Mouse (Mus musculus): ENCODE measurements around the gene Wdhd1. TPM values are rescaled to one million over a fixed set of nuclear protein-coding genes. Genes with fewer than 3 reads are reported as not detected.

Gene Wdhd1
- polyA plus RNA-seq, 1 experiment from 2014 or later: 22.9 TPM

GRCm38 (mm10) chr14:47276036-47276603, 537 bp downstream of the Wdhd1 start:
- Histone ChIP-seq H3K9me3 (replicated peaks) (no peaks in the 10 kb centered on the region), H3K27me3 (replicated peaks) (no peaks in the 10 kb centered on the region), H3K27ac (ENCODE audit: poor library complexity, severe bottlenecking) (peak overlapping the region; percentile 97), H3K9ac (peak overlapping the region; percentile 89), H3K36me3 (peaks cover 22% of the 10 kb centered on the region), H3K4me3 (peak overlapping the region; percentile 84), H3K4me2 (peak overlapping the region; percentile 80), H3K4me1 (replicated peaks) (peaks cover 11% of the 10 kb centered on the region)
- no peak for ATAC-seq (ENCODE audit: insufficient number of reproducible peaks, low FRiP score)
- WGBS: 1% methylated on average over 22 of the region's 22 CpGs

- Histone ChIP-seq H3K9me3 (replicated peaks) (no peaks in the 10 kb centered on the region), H3K4me2 (peak overlapping the region; percentile 80), H3K27ac (ENCODE audit: poor library complexity, severe bottlenecking) (no peak overlapping the region), H3K27me3 (replicated peaks) (no peaks in the 10 kb centered on the region), H3K9ac (peak overlapping the region; percentile 89), H3K4me1 (replicated peaks) (peaks cover 11% of the 10 kb centered on the region), H3K4me3 (peak overlapping the region; percentile 84), H3K36me3 (peaks cover 27% of the 10 kb centered on the region)
- WGBS: 20% methylated on average over 3 of the region's 3 CpGs
- no peak for ATAC-seq (ENCODE audit: insufficient number of reproducible peaks, low FRiP score)
Measured at GRCm38 (mm10) chr14:47275417-47275816, 1.2 kb downstream of the Wdhd1 start.

GRCm38 (mm10) chr14:47273751-47274150, 2.9 kb downstream of the Wdhd1 start:
- Histone ChIP-seq H3K36me3 (peaks cover 34% of the 10 kb centered on the region), H3K4me3 (no peak overlapping the region), H3K27ac (ENCODE audit: poor library complexity, severe bottlenecking) (no peak overlapping the region), H3K27me3 (replicated peaks) (no peaks in the 10 kb centered on the region), H3K9ac (no peak overlapping the region), H3K4me1 (replicated peaks) (peaks cover 11% of the 10 kb centered on the region), H3K4me2 (no peak overlapping the region), H3K9me3 (replicated peaks) (no peaks in the 10 kb centered on the region)
- no peak for ATAC-seq (ENCODE audit: insufficient number of reproducible peaks, low FRiP score)
- WGBS: 89% methylated on average over 3 of the region's 3 CpGs

GRCm38 (mm10) chr14:47269706-47270105, 7.0 kb downstream of the Wdhd1 start:
- Histone ChIP-seq H3K4me2 (no peak overlapping the region), H3K9me3 (replicated peaks) (no peaks in the 10 kb centered on the region), H3K27ac (ENCODE audit: poor library complexity, severe bottlenecking) (no peak overlapping the region), H3K27me3 (replicated peaks) (no peaks in the 10 kb centered on the region), H3K4me3 (no peak overlapping the region), H3K9ac (no peak overlapping the region), H3K4me1 (replicated peaks) (no peaks in the 10 kb centered on the region), H3K36me3 (peaks cover 63% of the 10 kb centered on the region)
- ATAC-seq (ENCODE audit: insufficient number of reproducible peaks, low FRiP score): no peak
- WGBS: 95% methylated on average over 2 of the region's 2 CpGs

GRCm38 (mm10) chr14:47269056-47269455, 7.6 kb downstream of the Wdhd1 start:
- Histone ChIP-seq H3K36me3 (peaks cover 63% of the 10 kb centered on the region), H3K4me1 (replicated peaks) (no peaks in the 10 kb centered on the region), H3K4me3 (no peak overlapping the region), H3K9ac (no peak overlapping the region), H3K9me3 (replicated peaks) (no peaks in the 10 kb centered on the region), H3K27ac (ENCODE audit: poor library complexity, severe bottlenecking) (no peak overlapping the region), H3K27me3 (replicated peaks) (no peaks in the 10 kb centered on the region), H3K4me2 (no peak overlapping the region)
- over 99% methylated on average over 4 of the region's 4 CpGs for WGBS
- ATAC-seq (ENCODE audit: insufficient number of reproducible peaks, low FRiP score): no peak

GRCm38 (mm10) chr14:47265829-47266228, 10.8 kb downstream of the Wdhd1 start:
- no peaks in the 10 kb centered on the region for H3K9me3 ChIP-seq (replicated peaks)
- WGBS: 89% methylated on average over 8 of the region's 8 CpGs
- H3K27ac ChIP-seq (ENCODE audit: poor library complexity, severe bottlenecking): no peak overlapping the region
- no peak for ATAC-seq (ENCODE audit: insufficient number of reproducible peaks, low FRiP score)
- H3K4me1 ChIP-seq (replicated peaks): no peaks in the 10 kb centered on the region
- H3K4me3 ChIP-seq: no peak overlapping the region
- no peaks in the 10 kb centered on the region for H3K27me3 ChIP-seq (replicated peaks)
- no peak overlapping the region for H3K4me2 ChIP-seq
- peaks cover 56% of the 10 kb centered on the region for H3K36me3 ChIP-seq
- no peak overlapping the region for H3K9ac ChIP-seq

- no peak for ATAC-seq (ENCODE audit: insufficient number of reproducible peaks, low FRiP score)
- Histone ChIP-seq H3K27ac (ENCODE audit: poor library complexity, severe bottlenecking) (no peak overlapping the region), H3K4me1 (replicated peaks) (no peaks in the 10 kb centered on the region), H3K36me3 (peaks cover 57% of the 10 kb centered on the region), H3K9me3 (replicated peaks) (no peaks in the 10 kb centered on the region), H3K4me2 (no peak overlapping the region), H3K9ac (no peak overlapping the region), H3K4me3 (no peak overlapping the region), H3K27me3 (replicated peaks) (no peaks in the 10 kb centered on the region)
- 96% methylated on average over 3 of the region's 3 CpGs for WGBS
Measured at GRCm38 (mm10) chr14:47264866-47265265, 11.8 kb downstream of the Wdhd1 start.

- H3K4me2 ChIP-seq: no peak overlapping the region
- no peaks in the 10 kb centered on the region; the same call in 1 of the 2 replicates for H3K27me3 ChIP-seq (replicated peaks)
- ATAC-seq (ENCODE audit: insufficient number of reproducible peaks, low FRiP score): no peak
- no peaks in the 10 kb centered on the region for H3K4me1 ChIP-seq (replicated peaks)
- H3K36me3 ChIP-seq: peaks cover 50% of the 10 kb centered on the region
- no peak overlapping the region for H3K27ac ChIP-seq (ENCODE audit: poor library complexity, severe bottlenecking)
- WGBS: 84% methylated on average over 6 of the region's 6 CpGs
- H3K4me3 ChIP-seq: no peak overlapping the region
- H3K9me3 ChIP-seq (replicated peaks): no peaks in the 10 kb centered on the region
- no peak overlapping the region for H3K9ac ChIP-seq
Measured at GRCm38 (mm10) chr14:47249839-47250238, 26.8 kb downstream of the Wdhd1 start.

- ATAC-seq (ENCODE audit: insufficient number of reproducible peaks, low FRiP score): no peak
- 44% methylated on average over 4 of the region's 4 CpGs for WGBS
- H3K9ac ChIP-seq: no peak overlapping the region
- no peak overlapping the region for H3K4me2 ChIP-seq
- no peak overlapping the region for H3K4me3 ChIP-seq
- no peak overlapping the region for H3K27ac ChIP-seq (ENCODE audit: poor library complexity, severe bottlenecking)
- peaks cover 18% of the 10 kb centered on the region for H3K4me1 ChIP-seq (replicated peaks)
- H3K36me3 ChIP-seq: peaks cover 52% of the 10 kb centered on the region
- H3K9me3 ChIP-seq (replicated peaks): no peaks in the 10 kb centered on the region
- no peaks in the 10 kb centered on the region; the same call in 1 of the 2 replicates for H3K27me3 ChIP-seq (replicated peaks)
Measured at GRCm38 (mm10) chr14:47242753-47243152, 33.9 kb downstream of the Wdhd1 start.

GRCm38 (mm10) chr14:47241046-47241445, 35.6 kb downstream of the Wdhd1 start:
- Histone ChIP-seq H3K27me3 (replicated peaks) (no peaks in the 10 kb centered on the region; the same call in 1 of the 2 replicates), H3K27ac (ENCODE audit: poor library complexity, severe bottlenecking) (peak overlapping the region; percentile 4; the same call in 1 of the 2 replicates), H3K36me3 (peaks cover 39% of the 10 kb centered on the region), H3K4me1 (replicated peaks) (peaks cover 18% of the 10 kb centered on the region), H3K4me3 (no peak overlapping the region), H3K4me2 (no peak overlapping the region), H3K9ac (no peak overlapping the region), H3K9me3 (replicated peaks) (peaks cover 12% of the 10 kb centered on the region)
- ATAC-seq (ENCODE audit: insufficient number of reproducible peaks, low FRiP score): peak; percentile 4; the same call in 1 of the 2 replicates
- 69% methylated on average over 6 of the region's 6 CpGs for WGBS

GRCm38 (mm10) chr14:47240600-47240999, 36.1 kb downstream of the Wdhd1 start:
- 33% methylated on average over 1 of the region's 1 CpGs for WGBS
- Histone ChIP-seq H3K27ac (ENCODE audit: poor library complexity, severe bottlenecking) (peak overlapping the region; percentile 47), H3K9me3 (replicated peaks) (peaks cover 12% of the 10 kb centered on the region), H3K9ac (no peak overlapping the region), H3K4me2 (no peak overlapping the region), H3K4me1 (replicated peaks) (peaks cover 18% of the 10 kb centered on the region), H3K4me3 (no peak overlapping the region), H3K36me3 (peaks cover 34% of the 10 kb centered on the region), H3K27me3 (replicated peaks) (no peaks in the 10 kb centered on the region; the same call in 1 of the 2 replicates)
- peak; percentile 96 for ATAC-seq (ENCODE audit: insufficient number of reproducible peaks, low FRiP score)

- H3K4me1 ChIP-seq (replicated peaks): peaks cover 18% of the 10 kb centered on the region
- no peak overlapping the region for H3K4me3 ChIP-seq
- H3K9ac ChIP-seq: no peak overlapping the region
- no peaks in the 10 kb centered on the region for H3K27me3 ChIP-seq (replicated peaks)
- no peak overlapping the region for H3K27ac ChIP-seq (ENCODE audit: poor library complexity, severe bottlenecking)
- ATAC-seq (ENCODE audit: insufficient number of reproducible peaks, low FRiP score): no peak
- H3K9me3 ChIP-seq (replicated peaks): peaks cover 12% of the 10 kb centered on the region
- no peak overlapping the region for H3K4me2 ChIP-seq
- H3K36me3 ChIP-seq: peaks cover 12% of the 10 kb centered on the region
- WGBS: 84% methylated on average over 4 of the region's 4 CpGs
Measured at GRCm38 (mm10) chr14:47237286-47237685, 39.4 kb downstream of the Wdhd1 start.
